Mouse (Mus musculus) urinary bladder, adult 18-20 months (tissue): ENCODE measurements around the gene Adgrg2.

Experiments
- DNase-seq, 2 experiments: peaks; one replicate each; pipeline ENCODE4 v3.0.0; 2022; ENCODE audit warnings: low spot score in 2 of 2, mixed read lengths in 2 of 2

The Adgrg2 gene

DNA sequence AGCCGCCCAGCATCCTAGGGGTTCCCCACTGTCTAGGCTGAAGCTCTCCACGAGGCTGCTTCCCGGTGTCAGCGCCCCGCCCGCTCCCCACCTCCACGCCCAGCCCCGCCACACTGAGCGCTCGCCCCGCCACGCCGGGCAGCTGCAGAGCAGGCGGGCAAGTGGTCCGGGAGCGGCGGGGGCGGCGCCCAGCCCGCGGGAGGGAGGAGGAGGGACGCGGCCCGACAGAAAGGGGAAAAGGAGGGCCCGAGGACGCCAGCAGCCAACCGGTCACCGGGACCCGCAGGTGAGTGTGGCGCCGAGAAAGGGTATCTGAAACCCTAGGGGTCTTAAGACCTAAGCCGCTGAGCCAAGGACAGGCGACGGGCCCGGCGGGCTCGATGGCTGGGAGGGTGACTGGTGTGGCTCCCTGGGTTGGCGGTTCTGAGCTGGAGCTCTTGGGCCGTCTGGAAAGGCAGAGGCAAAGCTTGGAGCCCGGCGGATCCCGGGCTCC lies at the start of gene Adgrg2:
TSS of gene Adgrg2 (plus strand) at position 227 of the 493 bp plus-strand sequence.
- DNase-seq = peak in 1 of 2 experiments; percentile 17

DNA sequence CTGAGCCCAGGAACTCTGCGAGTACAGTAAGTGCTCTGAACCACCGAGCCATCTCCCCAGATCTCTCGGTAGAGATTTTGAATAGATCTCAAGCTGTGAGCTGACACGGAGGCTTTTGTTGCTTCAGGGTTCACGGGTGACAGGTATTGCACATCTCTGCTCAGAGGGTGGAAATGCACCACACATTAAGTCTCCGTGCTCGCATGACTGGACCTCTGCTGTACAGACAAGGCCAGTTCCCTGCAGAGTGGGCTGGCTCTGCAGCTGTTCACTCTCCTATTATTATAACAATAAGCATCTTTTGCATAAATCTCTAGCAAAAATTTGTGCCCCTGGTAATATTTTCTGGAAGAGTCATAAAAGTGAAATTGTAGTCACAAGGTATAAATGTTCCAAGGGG lies 39.5 kb upstream of the Adgrg2 start:
- DNase-seq = no peak

GRCm38 (mm10) chrX:160351967-160352677 lies 38.4 kb upstream of the Adgrg2 start:
- DNase-seq = no peak

DNA sequence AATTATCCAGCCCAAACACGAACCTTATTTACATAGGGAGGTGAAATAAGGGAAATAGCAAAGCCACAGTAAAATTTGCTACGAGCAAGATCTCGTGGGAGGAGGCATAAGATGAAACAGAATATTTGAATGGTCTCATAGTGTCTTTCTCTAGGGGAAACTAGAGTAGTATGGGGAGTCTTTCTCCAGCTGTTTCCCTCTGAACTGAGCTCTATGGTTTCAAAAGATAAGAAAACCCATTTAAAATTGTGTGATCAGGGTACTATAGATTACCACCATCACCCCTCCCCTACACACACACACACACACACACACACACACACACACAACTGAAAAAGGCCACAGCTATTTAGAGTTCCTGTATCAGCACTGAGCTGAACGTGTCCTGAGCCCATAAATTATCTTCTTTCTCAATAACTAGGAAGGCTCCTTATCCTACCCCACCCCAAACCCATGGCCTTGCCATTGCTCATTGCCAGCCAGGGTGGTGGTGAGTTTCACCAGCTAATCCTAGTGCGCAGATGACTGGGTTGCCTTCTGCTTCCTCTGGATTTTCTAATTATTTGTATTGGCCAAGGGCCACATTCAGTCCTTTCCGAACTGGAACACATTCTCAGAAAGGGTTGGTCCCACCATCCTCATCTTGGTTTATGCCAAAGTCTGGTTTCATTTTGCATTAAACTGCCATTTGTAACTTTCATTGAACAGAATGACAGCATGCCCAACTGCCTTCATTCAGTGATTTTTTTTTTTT lies 5.6 kb upstream of the Adgrg2 start:
- DNase-seq = no peak

DNA sequence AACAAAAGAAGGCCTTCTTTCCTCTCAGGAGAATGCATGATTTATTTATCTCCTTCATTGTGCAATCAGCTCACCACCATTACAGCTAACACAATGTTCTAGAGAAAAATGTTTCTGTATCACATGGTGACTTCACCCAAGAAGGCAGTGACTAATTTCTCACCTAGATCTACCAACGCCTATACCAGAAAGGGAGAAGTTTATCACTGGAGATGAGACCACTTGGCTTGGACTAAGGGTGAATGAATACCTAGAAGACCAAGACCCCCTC lies 5.1 kb upstream of the Adgrg2 start:
- DNase-seq = no peak

DNA sequence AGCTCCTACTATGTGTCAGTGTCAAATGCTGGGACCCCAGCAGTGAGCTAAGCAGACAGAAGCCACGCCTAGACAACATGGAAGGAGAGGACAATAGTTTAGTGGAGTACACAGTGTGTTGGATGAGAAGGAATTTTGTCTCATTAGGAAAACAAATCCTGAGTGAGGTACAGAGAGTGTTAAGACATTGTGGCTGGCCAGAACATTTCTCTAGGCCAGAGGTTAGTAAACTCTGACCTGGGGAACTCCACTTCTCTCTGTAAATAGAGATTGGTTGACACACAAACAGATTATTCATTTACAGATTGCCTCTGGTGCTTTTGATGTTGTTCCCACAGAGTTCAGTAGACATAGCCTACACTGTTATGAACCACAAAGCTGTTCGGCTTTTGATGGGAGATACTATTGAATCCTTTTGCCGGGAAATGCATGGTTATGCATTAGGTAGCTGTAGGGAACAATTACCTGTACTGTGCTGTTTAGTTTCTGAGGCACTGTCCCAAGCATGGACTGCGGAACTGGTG lies 22.5 kb downstream of the Adgrg2 start:
- DNase-seq = no peak

DNA sequence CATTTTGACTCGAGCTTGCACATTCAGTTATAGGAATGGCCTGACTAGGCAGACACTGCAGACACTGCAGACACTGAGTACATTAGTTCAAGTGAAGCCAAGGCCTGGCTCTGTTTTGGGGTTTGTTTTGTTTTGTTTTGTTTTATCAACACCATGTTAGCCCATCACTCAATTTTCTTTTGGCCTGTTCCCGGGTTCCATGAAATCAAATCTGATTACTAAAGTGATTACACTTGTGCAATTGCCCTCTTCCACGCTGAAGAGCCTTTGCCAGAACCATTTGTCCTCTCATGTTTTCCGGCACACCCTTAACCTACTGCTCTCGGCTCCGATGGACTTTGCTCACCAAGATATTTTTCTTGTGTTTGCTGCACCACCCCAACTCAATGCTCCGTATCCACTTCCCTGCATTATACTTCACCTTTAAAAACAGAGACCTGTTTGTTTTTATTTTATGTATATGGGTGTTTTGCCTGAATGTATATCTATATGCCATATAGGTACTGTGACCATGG lies 23.4 kb downstream of the Adgrg2 start:
- no peak for DNase-seq

DNA sequence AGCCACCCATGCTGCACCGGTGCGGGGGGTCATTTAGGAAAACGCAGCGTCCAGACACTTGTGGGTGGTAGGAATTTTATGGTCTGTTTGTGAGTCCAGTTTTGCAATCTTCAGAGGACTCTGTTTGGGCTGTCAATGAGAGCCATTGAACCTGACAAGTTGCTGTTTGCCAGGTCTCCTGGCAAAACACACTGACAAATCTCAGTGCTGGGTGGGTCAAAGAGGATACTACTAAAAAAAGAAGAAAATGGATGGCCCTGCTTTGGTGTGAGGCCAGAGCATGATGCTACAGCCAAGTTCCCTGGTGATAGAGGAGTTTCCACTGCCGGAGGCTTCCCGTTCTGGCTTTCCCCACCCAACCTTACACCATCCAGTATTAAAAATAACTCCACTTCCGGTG lies 27.9 kb downstream of the Adgrg2 start:
- DNase-seq = peak in 1 of 2 experiments; percentile 2

- DNase-seq = no peak
Observed at GRCm38 (mm10) chrX:160423737-160424136, 33.2 kb downstream of the Adgrg2 start.

- no peak for DNase-seq
Observed at GRCm38 (mm10) chrX:160426486-160426885, 36.0 kb downstream of the Adgrg2 start.

DNA sequence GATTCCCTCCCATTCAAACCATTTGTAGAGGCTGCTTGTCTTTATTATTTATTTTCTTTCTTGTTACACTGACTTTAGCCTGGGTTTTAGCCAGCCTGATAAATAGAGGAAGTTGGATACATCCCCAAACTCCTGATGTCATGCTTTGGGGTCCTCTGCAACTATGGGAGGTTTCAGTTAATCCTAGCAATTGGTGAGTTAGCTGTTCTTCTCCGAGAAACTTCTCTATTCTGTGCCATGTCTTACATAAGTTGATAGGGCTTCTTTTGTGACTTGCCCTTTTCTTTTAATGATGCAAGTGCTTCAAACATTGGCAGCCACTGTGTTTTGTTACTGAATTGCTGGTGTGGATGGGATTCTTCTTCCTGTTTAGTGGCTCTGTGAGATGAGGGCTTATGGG lies 36.4 kb downstream of the Adgrg2 start:
- DNase-seq = no peak

- no peak for DNase-seq
Observed at GRCm38 (mm10) chrX:160432192-160432591, 41.7 kb downstream of the Adgrg2 start.

GRCm38 (mm10) chrX:160441272-160441671 lies 50.8 kb downstream of the Adgrg2 start:
- DNase-seq = peak in 1 of 2 experiments; percentile 1

DNA sequence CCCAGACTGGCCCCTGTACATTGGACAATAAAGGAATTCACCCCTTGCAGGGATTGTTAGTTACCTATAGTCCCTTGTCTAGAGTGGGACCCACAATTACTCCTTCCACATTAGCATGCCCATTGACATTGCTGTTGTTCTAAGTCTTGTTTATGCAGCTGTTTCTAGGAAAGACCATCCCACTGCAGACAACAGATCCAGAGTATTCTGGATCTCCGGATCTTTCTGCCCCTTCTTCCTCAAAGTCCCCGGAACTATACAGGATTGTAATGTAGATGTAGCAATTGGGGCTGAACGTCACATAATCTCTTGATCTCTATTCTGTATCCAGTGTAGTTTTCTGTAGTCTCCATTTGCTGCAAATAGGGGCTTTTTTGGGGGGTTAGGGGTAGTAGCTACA lies 57.9 kb downstream of the Adgrg2 start:
- no peak for DNase-seq

DNA sequence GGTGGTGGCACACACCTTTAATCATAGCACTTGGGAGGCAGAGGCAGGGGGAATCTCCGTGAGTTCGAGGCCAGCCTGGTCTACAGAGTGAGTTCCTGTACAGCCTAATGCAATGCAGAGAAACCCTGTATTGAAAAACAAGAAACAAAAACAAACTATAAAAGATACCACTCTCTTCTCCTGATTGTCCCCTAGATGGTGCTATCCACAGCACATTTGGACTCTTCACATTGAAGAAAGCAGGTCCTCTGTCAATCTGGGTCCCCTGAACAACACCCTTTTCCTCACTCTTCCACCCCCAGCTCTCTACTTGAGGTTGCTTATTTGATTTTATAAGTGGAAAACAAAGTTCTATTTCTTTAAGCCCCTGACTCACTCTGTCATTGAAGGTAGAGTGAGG lies 58.9 kb downstream of the Adgrg2 start:
- no peak for DNase-seq

- DNase-seq = no peak
Observed at GRCm38 (mm10) chrX:160455686-160456085, 65.2 kb downstream of the Adgrg2 start.

GRCm38 (mm10) chrX:160471257-160471786 lies 80.8 kb downstream of the Adgrg2 start:
- no peak for DNase-seq

GRCm38 (mm10) chrX:160489784-160490183 lies 99.3 kb downstream of the Adgrg2 start:
- no peak for DNase-seq

GRCm38 (mm10) chrX:160494333-160494732 lies 103.8 kb downstream of the Adgrg2 start:
- DNase-seq = no peak

DNA sequence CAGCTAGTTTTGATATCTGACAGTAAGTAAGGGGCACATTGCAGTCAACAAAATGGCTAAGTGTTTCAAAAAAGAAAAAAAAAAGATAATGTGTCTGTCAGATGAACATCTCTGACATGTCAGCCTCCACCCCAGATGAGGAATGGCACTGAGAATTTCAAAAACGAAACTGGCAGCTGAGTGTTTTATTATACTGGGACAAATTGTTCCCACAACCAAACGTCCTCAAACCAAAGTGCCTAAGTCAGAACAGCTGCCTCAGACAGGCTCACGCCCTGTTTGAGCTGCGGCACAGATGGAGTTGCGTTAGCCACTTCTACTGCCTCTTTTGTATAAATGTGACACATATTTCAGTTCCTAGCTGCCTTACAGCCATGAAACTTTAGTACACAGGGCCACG lies 104.4 kb downstream of the Adgrg2 start:
- no peak for DNase-seq

GRCm38 (mm10) chrX:160496473-160496872 lies 106.0 kb downstream of the Adgrg2 start:
- DNase-seq = no peak

DNA sequence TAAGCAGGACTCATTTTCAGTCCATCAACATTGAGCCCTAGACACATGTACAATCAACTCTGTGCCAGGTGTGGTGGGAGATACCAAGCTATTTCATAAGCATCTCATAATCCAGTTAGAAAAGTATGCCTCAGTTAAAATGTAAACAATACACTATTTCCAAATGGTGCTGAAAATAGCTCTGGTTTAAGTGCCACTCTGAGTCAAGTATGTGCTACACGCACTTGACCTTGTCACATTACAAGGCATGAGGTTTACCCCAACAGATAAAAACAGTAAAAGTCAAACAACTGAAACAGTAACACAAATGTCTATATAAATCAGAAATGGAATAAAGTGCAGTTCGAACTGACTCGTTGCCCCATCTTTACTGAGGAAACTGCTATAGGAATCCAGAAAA lies 110.6 kb downstream of the Adgrg2 start:
- DNase-seq = no peak

DNA sequence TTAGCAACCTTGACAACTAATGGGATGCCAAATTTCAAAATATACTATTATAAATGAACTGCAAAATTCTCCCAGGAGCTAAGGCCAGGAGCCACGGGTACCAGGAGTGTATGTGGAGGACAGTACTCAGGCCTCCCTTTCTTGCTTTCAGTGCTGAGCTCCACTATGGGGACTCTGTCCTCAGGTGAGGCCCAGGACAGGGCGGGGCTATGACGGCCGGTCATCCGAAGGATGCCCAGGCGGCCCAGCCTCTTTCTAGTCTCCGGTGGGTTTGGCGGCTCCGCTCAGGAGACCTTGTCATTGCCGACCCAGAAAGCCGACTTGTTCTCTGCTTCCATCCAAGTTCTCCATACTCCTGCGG lies 111.2 kb downstream of the Adgrg2 start:
- no peak for DNase-seq
